Mouse (Mus musculus) CD4-positive, CD25-positive, alpha-beta regulatory T cell, adult 9 weeks (primary cell): ENCODE data around the gene Gm13275. TPM values are rescaled to one million over a fixed set of nuclear protein-coding genes. Genes with fewer than 3 reads are reported as not detected.

Source experiments
- polyA plus RNA-seq: library from polyadenylated mRNA; unstranded; fragments of 100-300 nt; shearing (Covaris generic); gene quantifications from one replicate; pipeline ENCODE4 v1.2.1, GENCODE M21; 2017

Gm13275 gene
- polyA plus RNA-seq, 1 experiment from 2014 or later, result not detected

Other genes with a start within 250 kb of the Gm13275 start
- not detected for gene Ifna15, start 236.2 kb upstream of the Gm13275 start, polyA plus RNA-seq
- gene Ifna14, start 222.7 kb upstream of the Gm13275 start, polyA plus RNA-seq, result not detected
- gene Ifna9, start 202.1 kb upstream of the Gm13275 start, polyA plus RNA-seq, result not detected
- not detected for gene Ifna12, start 191.1 kb upstream of the Gm13275 start, polyA plus RNA-seq
- gene C87499, start 160.1 kb upstream of the Gm13275 start, polyA plus RNA-seq, result not detected
- gene Ifna13, start 150.0 kb upstream of the Gm13275 start, polyA plus RNA-seq, result not detected
- not detected for gene Ifna16, start 117.6 kb upstream of the Gm13275 start, polyA plus RNA-seq
- gene Ifna2, start 110.6 kb upstream of the Gm13275 start, polyA plus RNA-seq, result not detected
- not detected for gene Ifnab, start 103.1 kb upstream of the Gm13275 start, polyA plus RNA-seq
- gene Gm26566, start 72.7 kb upstream of the Gm13275 start, polyA plus RNA-seq, result not detected
- 13.5 TPM for gene Klhl9, start 72.0 kb upstream of the Gm13275 start, polyA plus RNA-seq
- not detected for gene Gm13271, start 39.6 kb upstream of the Gm13275 start, polyA plus RNA-seq
- gene Gm13283, start 34.4 kb upstream of the Gm13275 start, polyA plus RNA-seq, result not detected
- gene Gm13290, start 20.7 kb upstream of the Gm13275 start, polyA plus RNA-seq, result not detected
- gene Gm13289, start 17.6 kb upstream of the Gm13275 start, polyA plus RNA-seq, result not detected
- gene Gm13272, start 14.6 kb upstream of the Gm13275 start, polyA plus RNA-seq, result not detected
- gene Ifnz, start 12.4 kb upstream of the Gm13275 start, polyA plus RNA-seq, result 0.32 TPM
- not detected for gene Gm13276, start 8.8 kb upstream of the Gm13275 start, polyA plus RNA-seq
- not detected for gene Gm13277, start 5.9 kb upstream of the Gm13275 start, polyA plus RNA-seq
- not detected for gene Gm13278, start 2.9 kb upstream of the Gm13275 start, polyA plus RNA-seq
- gene Gm13279, start 2.9 kb downstream of the Gm13275 start, polyA plus RNA-seq, result not detected
- gene Gm13285, start 5.2 kb downstream of the Gm13275 start, polyA plus RNA-seq, result 0.76 TPM
- not detected for gene Gm13287, start 8.8 kb downstream of the Gm13275 start, polyA plus RNA-seq
- gene Gm13288, start 11.0 kb downstream of the Gm13275 start, polyA plus RNA-seq, result not detected
- gene Ifna7, start 21.7 kb downstream of the Gm13275 start, polyA plus RNA-seq, result not detected
- not detected for gene Ifna11, start 25.5 kb downstream of the Gm13275 start, polyA plus RNA-seq
- not detected for gene Ifna6, start 32.9 kb downstream of the Gm13275 start, polyA plus RNA-seq
- gene Ifna5, start 41.0 kb downstream of the Gm13275 start, polyA plus RNA-seq, result not detected
- not detected for gene Ifna4, start 47.4 kb downstream of the Gm13275 start, polyA plus RNA-seq
- gene Ifna1, start 55.6 kb downstream of the Gm13275 start, polyA plus RNA-seq, result not detected
- gene Ifne, start 85.7 kb downstream of the Gm13275 start, polyA plus RNA-seq, result not detected